Mouse (Mus musculus): ENCODE data around the gene Vps72. TPM values are rescaled to one million over a fixed set of nuclear protein-coding genes. Genes with fewer than 3 reads are reported as not detected.

Vps72 gene
- polyA plus RNA-seq, 1 experiment from 2014 or later = 120 TPM

- ATAC-seq (no peak), DNase-seq (ENCODE audit: low read depth, low spot score) (no peak)
- in situ Hi-C loops (cut with MboI; ENCODE audit: low pct_unique_long_range_greater_than_20kb) = no loop called here
Observed at GRCm38 (mm10) chr3:95161041-95161551, 50.3 kb downstream of the Vps72 start.

GRCm38 (mm10) chr3:95161618-95162344 lies 51.0 kb downstream of the Vps72 start:
- POLR2A ChIA-PET = interaction anchor here (0.9 kb wide), 1 partner anchor 19 kb away, joined by 3 read pairs; no protein-coding TSS in a partner anchor
- in situ Hi-C loops (cut with MboI; ENCODE audit: low pct_unique_long_range_greater_than_20kb) = no loop called here

More at GRCm38 (mm10) chr3:95161041-95161551, 50.3 kb downstream of the Vps72 start:
- no peak for TF ChIP-seq CTCF (IDR thresholded peaks at IDR 0.05)
- ChIA-PET POLR2A (interaction anchor here (0.6 to 0.8 kb wide), 2 partner anchors 13 to 45 kb away, joined by 3 to 4 read pairs; no protein-coding TSS in a partner anchor), CTCF (interaction anchor here (1.1 to 1.6 kb wide), 3 partner anchors 12 to 103 kb away, joined by 3 to 4 read pairs (median 4); no protein-coding TSS in a partner anchor)
- no peaks in the 10 kb centered on the region for H3K27me3 ChIP-seq

GRCm38 (mm10) chr3:95162345-95162628 lies 51.5 kb downstream of the Vps72 start:
- TF ChIP-seq CTCF (IDR thresholded peaks at IDR 0.05) = no peak
- CTCF ChIA-PET = interaction anchor here (0.6 to 1.8 kb wide), 4 partner anchors 10 to 54 kb away, joined by 3 to 5 read pairs (median 4); partner anchors contain the start of gene Tnfaip8l2
- POLR2A ChIA-PET = interaction anchor here (0.9 kb wide), 1 partner anchor 19 kb away, joined by 3 read pairs; no protein-coding TSS in a partner anchor
- H3K27me3 ChIP-seq = no peaks in the 10 kb centered on the region
- in situ Hi-C loops (cut with MboI; ENCODE audit: low pct_unique_long_range_greater_than_20kb) = no loop called here
- DNase-seq (ENCODE audit: low read depth, low spot score) (no peak), ATAC-seq (no peak)

More at GRCm38 (mm10) chr3:95161618-95162344, 51.0 kb downstream of the Vps72 start:
- no peaks in the 10 kb centered on the region for H3K27me3 ChIP-seq
- no peak for TF ChIP-seq CTCF (IDR thresholded peaks at IDR 0.05)
- ATAC-seq (no peak), DNase-seq (ENCODE audit: low read depth, low spot score) (no peak)
- CTCF ChIA-PET = interaction anchor here (1.8 kb wide), 1 partner anchor 10 kb away, joined by 5 read pairs; no protein-coding TSS in a partner anchor

- no peak for TF ChIP-seq CTCF (IDR thresholded peaks at IDR 0.05)
- H3K27me3 ChIP-seq = no peaks in the 10 kb centered on the region
- no peak for ATAC-seq
- ChIA-PET POLR2A (no interaction called here), CTCF (interaction anchor here (0.8 to 1.8 kb wide), 6 partner anchors 8 to 53 kb away, joined by 3 to 5 read pairs (median 4); partner anchors contain the start of gene Tnfaip8l2)
- DNase-seq (ENCODE audit: low read depth, low spot score) = no peak
- in situ Hi-C loops (cut with MboI; ENCODE audit: low pct_unique_long_range_greater_than_20kb) = no loop called here
Observed at GRCm38 (mm10) chr3:95163419-95164255, 52.8 kb downstream of the Vps72 start.

- DNase-seq (ENCODE audit: low read depth, low spot score) (no peak), ATAC-seq (no peak)
- in situ Hi-C loops (cut with MboI; ENCODE audit: low pct_unique_long_range_greater_than_20kb) = no loop called here
- POLR2A ChIA-PET = interaction anchor here (0.6 to 0.8 kb wide), 2 partner anchors 53 to 60 kb away, joined by 3 read pairs; no protein-coding TSS in a partner anchor
- CTCF ChIA-PET = interaction anchor here (1.2 to 1.8 kb wide), 3 partner anchors 10 to 22 kb away, joined by 3 to 4 read pairs (median 4); partner anchors contain the start of gene Tnfaip8l2
- TF ChIP-seq CTCF (IDR thresholded peaks at IDR 0.05) = no peak
- no peaks in the 10 kb centered on the region for H3K27me3 ChIP-seq
Observed at GRCm38 (mm10) chr3:95164256-95164550, 53.4 kb downstream of the Vps72 start.

GRCm38 (mm10) chr3:95164840-95165239 lies 54.0 kb downstream of the Vps72 start:
- ATAC-seq (no peak), DNase-seq (ENCODE audit: low read depth, low spot score) (no peak)
- POLR2A ChIA-PET = interaction anchor here (0.6 to 0.8 kb wide), 2 partner anchors 52 to 60 kb away, joined by 3 read pairs; no protein-coding TSS in a partner anchor
- in situ Hi-C loops (cut with MboI; ENCODE audit: low pct_unique_long_range_greater_than_20kb) = no loop called here
- CTCF ChIA-PET = interaction anchor here (1.1 to 1.3 kb wide), 4 partner anchors 10 to 49 kb away, joined by 3 to 4 read pairs (median 4); no protein-coding TSS in a partner anchor
- no peak for TF ChIP-seq CTCF (IDR thresholded peaks at IDR 0.05)
- H3K27me3 ChIP-seq = no peaks in the 10 kb centered on the region

GRCm38 (mm10) chr3:95169996-95170395 lies 59.2 kb downstream of the Vps72 start:
- ChIA-PET CTCF (interaction anchor here (1.2 to 1.3 kb wide), 3 partner anchors 11 to 26 kb away, joined by 3 to 4 read pairs (median 3); no protein-coding TSS in a partner anchor), POLR2A (interaction anchor here (1.0 to 2.1 kb wide), 2 partner anchors 9 to 10 kb away, joined by 4 to 6 read pairs; no protein-coding TSS in a partner anchor)
- in situ Hi-C loops (cut with MboI; ENCODE audit: low pct_unique_long_range_greater_than_20kb) = no loop called here
- TF ChIP-seq CTCF (IDR thresholded peaks at IDR 0.05) = no peak
- ATAC-seq (no peak), DNase-seq (ENCODE audit: low read depth, low spot score) (no peak)
- H3K27me3 ChIP-seq = no peaks in the 10 kb centered on the region

- CTCF ChIA-PET = interaction anchor here (1.0 to 1.2 kb wide), 3 partner anchors 9 to 27 kb away, joined by 3 to 4 read pairs (median 3); no protein-coding TSS in a partner anchor
- ATAC-seq (no peak), DNase-seq (ENCODE audit: low read depth, low spot score) (no peak)
- in situ Hi-C loops (cut with MboI; ENCODE audit: low pct_unique_long_range_greater_than_20kb) = no loop called here
- no peak for TF ChIP-seq CTCF (IDR thresholded peaks at IDR 0.05)
- POLR2A ChIA-PET = interaction anchor here (2.1 kb wide), 1 partner anchor 9 kb away, joined by 6 read pairs; no protein-coding TSS in a partner anchor
- no peaks in the 10 kb centered on the region for H3K27me3 ChIP-seq
Observed at GRCm38 (mm10) chr3:95171105-95171504, 60.3 kb downstream of the Vps72 start.

Other genes starting within 250 kb of the Vps72 start
- gene Psmb4, start 224.1 kb upstream of the Vps72 start, polyA plus RNA-seq (2021) = 585 TPM
- 2.3 TPM for gene Selenbp1, start 178.0 kb upstream of the Vps72 start, polyA plus RNA-seq (2021)
- 22.8 TPM for gene Rfx5, start 156.9 kb upstream of the Vps72 start, polyA plus RNA-seq (2021)
- gene Pi4kb, start 136.3 kb upstream of the Vps72 start, polyA plus RNA-seq (2021) = 85.2 TPM
- 66.7 TPM for gene Zfp687, start 95.6 kb upstream of the Vps72 start, polyA plus RNA-seq (2021)
- gene Psmd4, start 68.4 kb upstream of the Vps72 start, polyA plus RNA-seq (2021) = 355 TPM
- gene Pip5k1a, start 4.1 kb upstream of the Vps72 start, polyA plus RNA-seq (2021) = 94.1 TPM
- 0.44 TPM for gene Tmod4, start 13.5 kb downstream of the Vps72 start, polyA plus RNA-seq (2021)
- 54.6 TPM for gene Scnm1, start 23.0 kb downstream of the Vps72 start, polyA plus RNA-seq (2021)
- gene Lysmd1, start 23.1 kb downstream of the Vps72 start, polyA plus RNA-seq (2021) = 16.6 TPM
- gene Tnfaip8l2, start 31.3 kb downstream of the Vps72 start, polyA plus RNA-seq (2021) = 0.63 TPM
- 17.0 TPM for gene Sema6c, start 49.4 kb downstream of the Vps72 start, polyA plus RNA-seq (2021)
- 25.8 TPM for gene Gabpb2, start 106.9 kb downstream of the Vps72 start, polyA plus RNA-seq (2021)
- gene Cdc42se1, start 117.7 kb downstream of the Vps72 start, polyA plus RNA-seq (2021) = 165 TPM
- 65.8 TPM for gene Mllt11, start 121.1 kb downstream of the Vps72 start, polyA plus RNA-seq (2021)
- 0.06 TPM for gene Gm128, start 130.6 kb downstream of the Vps72 start, polyA plus RNA-seq (2021)
- 0.24 TPM for gene Bnipl, start 140.2 kb downstream of the Vps72 start, polyA plus RNA-seq (2021)
- 80.5 TPM for gene Mindy1, start 170.3 kb downstream of the Vps72 start, polyA plus RNA-seq (2021)
- 42.2 TPM for gene Prune1, start 171.1 kb downstream of the Vps72 start, polyA plus RNA-seq (2021)
- 7.1 TPM for gene Anxa9, start 196.2 kb downstream of the Vps72 start, polyA plus RNA-seq (2021)
- 366 TPM for gene Cers2, start 203.8 kb downstream of the Vps72 start, polyA plus RNA-seq (2021)
- 58.6 TPM for gene Setdb1, start 246.2 kb downstream of the Vps72 start, polyA plus RNA-seq (2021)